Mouse (Mus musculus): ENCODE measurements at regions not wholly inside any gene's neighbourhood (a gene's known extent, or its start where the extent isn't known, plus 50 kb on each side); places are given as distances from the start of the nearest gene placed in this dataset.

- DNase-seq (ENCODE audit: low spot score): no peak
Observed at GRCm38 (mm10) chr1:76001124-76001523, 455.1 kb downstream of the Slc4a3 start.

GRCm38 (mm10) chr1:76009601-76010000 is 463.5 kb downstream of the Slc4a3 start:
- DNase-seq (ENCODE audit: low spot score): no peak

GRCm38 (mm10) chr1:76010212-76010800 is 464.2 kb downstream of the Slc4a3 start:
- DNase-seq (ENCODE audit: low spot score): no peak

GRCm38 (mm10) chr1:76018588-76018987 is 472.5 kb downstream of the Slc4a3 start:
- DNase-seq (ENCODE audit: low spot score): no peak

GRCm38 (mm10) chr1:76019071-76019470 is 473.0 kb downstream of the Slc4a3 start:
- no peak for DNase-seq (ENCODE audit: low spot score)

GRCm38 (mm10) chr1:76024650-76025049 is 478.6 kb downstream of the Slc4a3 start:
- DNase-seq (ENCODE audit: low spot score): no peak

GRCm38 (mm10) chr1:76025389-76025788 is 479.3 kb downstream of the Slc4a3 start:
- DNase-seq (ENCODE audit: low spot score): no peak

- DNase-seq (ENCODE audit: low spot score): no peak
Observed at GRCm38 (mm10) chr1:76029059-76029458, 483.0 kb downstream of the Slc4a3 start.

- DNase-seq (ENCODE audit: low spot score): no peak
Observed at GRCm38 (mm10) chr1:76031171-76031922, 485.3 kb downstream of the Slc4a3 start.

GRCm38 (mm10) chr1:76031923-76032285 is 485.8 kb downstream of the Slc4a3 start:
- no peak for DNase-seq (ENCODE audit: low spot score)

GRCm38 (mm10) chr1:76032626-76033025 is 486.6 kb downstream of the Slc4a3 start:
- DNase-seq (ENCODE audit: low spot score): no peak

- DNase-seq (ENCODE audit: low spot score): no peak
Observed at GRCm38 (mm10) chr1:76036316-76036715, 490.2 kb downstream of the Slc4a3 start.

GRCm38 (mm10) chr1:76039029-76039655 is 493.1 kb downstream of the Slc4a3 start:
- no peak for DNase-seq (ENCODE audit: low spot score)

GRCm38 (mm10) chr1:76039661-76040060 is 493.6 kb downstream of the Slc4a3 start:
- DNase-seq (ENCODE audit: low spot score): no peak

GRCm38 (mm10) chr1:76050264-76050663 is 504.2 kb downstream of the Slc4a3 start:
- no peak for DNase-seq (ENCODE audit: low spot score)

GRCm38 (mm10) chr1:76053378-76054171 is 507.5 kb downstream of the Slc4a3 start:
- no peak for DNase-seq (ENCODE audit: low spot score)

GRCm38 (mm10) chr1:76065783-76066182 is 519.7 kb downstream of the Slc4a3 start:
- no peak for DNase-seq (ENCODE audit: low spot score)

GRCm38 (mm10) chr1:76070831-76071321 is 524.8 kb downstream of the Slc4a3 start:
- no peak for DNase-seq (ENCODE audit: low spot score)

- no peak for DNase-seq (ENCODE audit: low spot score)
Observed at GRCm38 (mm10) chr1:76075213-76075612, 529.1 kb downstream of the Slc4a3 start.

GRCm38 (mm10) chr1:76075685-76076455 is 529.8 kb downstream of the Slc4a3 start:
- no peak for DNase-seq (ENCODE audit: low spot score)

- DNase-seq (ENCODE audit: low spot score): no peak
Observed at GRCm38 (mm10) chr1:76080241-76080640, 534.2 kb downstream of the Slc4a3 start.

GRCm38 (mm10) chr1:76081700-76082099 is 535.6 kb downstream of the Slc4a3 start:
- no peak for DNase-seq (ENCODE audit: low spot score)
